Mouse (Mus musculus): ENCODE measurements around the gene Kcnk10. TPM values are rescaled to one million over a fixed set of nuclear protein-coding genes. Genes with fewer than 3 reads are reported as not detected.

Gene Kcnk10
- total RNA-seq, 2 experiments from 2014 or later = 1.4 to 2.2 TPM

GRCm38 (mm10) chr12:98573317-98574270, 4.5 kb downstream of the Kcnk10 start:
- DNase-seq (ENCODE audit: low spot score in 2 of 2) = no peak

- DNase-seq (ENCODE audit: low spot score in 2 of 2) = no peak
Measured at GRCm38 (mm10) chr12:98571896-98572680, 6.0 kb downstream of the Kcnk10 start.

- DNase-seq (ENCODE audit: low spot score in 2 of 2) = no peak
Measured at GRCm38 (mm10) chr12:98569380-98569779, 8.7 kb downstream of the Kcnk10 start.

DNA sequence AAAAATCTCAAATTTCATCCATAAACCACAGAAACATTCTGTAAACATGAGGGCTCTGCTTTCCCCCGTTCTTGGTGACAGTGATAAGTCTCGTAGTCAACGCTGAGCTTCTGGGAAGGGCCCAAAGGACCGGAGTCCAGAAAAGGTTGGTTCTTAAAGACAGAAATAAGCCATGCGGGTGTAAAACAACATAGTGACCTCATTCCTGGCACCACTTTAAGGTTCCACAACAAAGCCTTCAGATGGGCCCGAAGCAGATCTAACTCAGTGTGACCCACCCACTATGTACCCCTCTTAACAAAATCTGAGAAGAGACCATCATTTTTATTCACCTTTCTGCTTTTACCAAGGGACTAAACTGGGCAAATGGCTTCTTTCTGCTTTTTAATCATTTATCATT, 10.2 kb downstream of the Kcnk10 start:
- DNase-seq (ENCODE audit: low spot score in 2 of 2) = no peak

- no peak for DNase-seq (ENCODE audit: low spot score in 2 of 2)
Measured at GRCm38 (mm10) chr12:98564383-98564782, 13.7 kb downstream of the Kcnk10 start.

GRCm38 (mm10) chr12:98563261-98563660, 14.8 kb downstream of the Kcnk10 start:
- DNase-seq (ENCODE audit: low spot score in 2 of 2) = no peak

- no peak for DNase-seq (ENCODE audit: low spot score in 2 of 2)
Measured at GRCm38 (mm10) chr12:98562341-98562977, 15.7 kb downstream of the Kcnk10 start.

- DNase-seq (ENCODE audit: low spot score in 2 of 2) = no peak
Measured at GRCm38 (mm10) chr12:98560038-98560437, 18.1 kb downstream of the Kcnk10 start.

DNA sequence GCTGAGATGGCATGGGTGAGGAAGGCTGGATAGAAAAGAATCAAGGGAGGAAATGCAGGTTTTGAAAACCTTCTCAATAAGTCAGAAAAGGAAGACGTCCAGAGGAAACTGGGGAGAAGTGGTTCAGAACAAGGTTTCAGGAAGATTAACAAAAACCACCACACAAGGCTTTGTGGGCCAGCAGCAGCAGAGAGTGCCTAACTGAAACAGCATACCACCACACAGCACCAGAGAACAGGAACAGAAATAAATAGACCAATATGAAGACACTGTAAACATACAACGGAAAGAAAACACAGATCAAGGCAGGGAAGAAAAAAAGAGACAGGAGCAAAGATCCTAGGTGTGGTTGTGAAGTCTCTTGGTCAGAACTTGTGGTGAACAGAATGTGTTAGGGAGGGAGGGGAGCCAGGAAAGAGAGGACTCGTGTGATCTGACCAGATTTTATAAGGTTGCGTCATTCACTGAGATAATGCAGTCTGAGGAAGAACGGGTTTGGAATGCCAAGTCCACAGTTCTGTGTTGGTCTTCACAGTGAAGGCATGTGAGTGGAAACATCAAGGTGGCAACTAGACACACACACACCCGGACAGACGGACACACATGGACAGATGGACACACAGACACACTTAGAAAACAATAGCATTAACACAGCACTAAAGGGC, 21.0 kb downstream of the Kcnk10 start:
- DNase-seq (ENCODE audit: low spot score in 2 of 2) = no peak

DNA sequence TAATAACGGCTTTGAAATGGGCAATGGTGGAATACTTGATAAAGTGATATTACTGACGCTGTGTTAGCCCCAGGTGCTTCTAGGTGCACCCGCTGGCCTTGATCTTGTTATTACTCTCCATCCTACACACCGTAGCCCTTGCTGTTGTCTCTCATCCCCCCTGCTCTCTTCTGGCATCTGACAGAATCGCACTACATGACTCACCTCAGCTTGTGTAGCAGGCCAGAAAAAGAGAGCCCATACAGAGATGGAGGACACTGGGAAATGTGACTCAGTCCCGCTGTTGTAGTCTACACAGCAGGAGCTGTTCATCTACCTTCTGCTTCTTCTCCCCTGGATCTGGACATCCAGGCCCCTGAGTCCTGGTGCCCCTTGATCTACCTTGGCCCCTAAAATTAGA, 28.1 kb downstream of the Kcnk10 start:
- DNase-seq (ENCODE audit: low spot score in 2 of 2) = no peak

DNA sequence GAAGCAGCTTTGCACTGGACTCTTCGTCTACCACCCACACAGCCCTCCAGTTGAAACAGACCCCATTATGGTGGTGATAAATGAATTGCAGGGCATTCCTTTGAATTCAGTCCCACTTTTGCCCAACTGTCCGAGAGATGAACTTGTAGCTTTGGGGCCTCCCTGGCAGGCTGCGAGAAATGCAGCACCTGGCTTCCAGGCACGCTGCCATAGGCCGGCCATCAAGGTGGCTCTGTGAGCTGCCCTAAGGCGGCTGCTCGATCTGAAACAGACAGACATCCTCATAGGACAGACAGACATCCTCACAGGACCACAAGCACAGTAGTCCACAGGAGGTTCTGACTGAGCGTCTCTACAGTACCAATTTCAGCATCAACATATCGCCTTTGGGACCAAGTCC, 30.0 kb downstream of the Kcnk10 start:
- no peak for DNase-seq (ENCODE audit: low spot score in 2 of 2)

DNA sequence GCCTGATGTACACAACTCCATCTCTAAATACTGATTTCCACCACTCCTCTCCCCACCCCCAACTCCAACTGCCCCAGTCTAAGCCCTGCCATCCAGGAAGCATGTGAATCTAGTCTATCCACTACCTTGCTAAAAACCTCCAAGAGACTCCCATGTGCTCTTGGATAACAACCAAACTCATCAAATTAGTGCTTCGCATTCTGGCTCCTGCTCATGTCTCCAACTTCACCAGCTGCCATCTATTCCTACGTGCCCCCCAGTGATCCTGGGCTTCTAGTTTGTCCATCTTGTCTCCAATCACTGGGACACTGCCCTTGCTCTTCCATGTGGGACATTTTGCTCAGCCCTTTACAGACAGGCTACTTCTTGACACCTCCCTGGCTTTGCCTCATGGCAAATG, 32.2 kb downstream of the Kcnk10 start:
- no peak for DNase-seq (ENCODE audit: low spot score in 2 of 2)

DNA sequence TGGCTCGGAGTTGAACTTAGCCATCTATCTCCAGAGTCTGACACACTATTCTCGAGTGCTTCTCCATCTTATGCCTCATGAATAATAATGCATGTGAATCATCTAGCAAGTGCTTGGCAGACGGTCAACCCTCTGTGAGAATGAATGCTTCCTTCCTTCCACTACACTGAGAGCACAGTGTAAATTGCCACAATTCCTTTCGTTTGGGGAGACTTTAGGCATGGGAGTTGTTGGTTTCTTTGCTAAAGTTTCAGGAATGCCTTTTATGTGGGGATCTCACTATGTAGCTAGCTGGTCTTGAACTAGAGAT, 32.9 kb downstream of the Kcnk10 start:
- no peak for DNase-seq (ENCODE audit: low spot score in 2 of 2)

DNA sequence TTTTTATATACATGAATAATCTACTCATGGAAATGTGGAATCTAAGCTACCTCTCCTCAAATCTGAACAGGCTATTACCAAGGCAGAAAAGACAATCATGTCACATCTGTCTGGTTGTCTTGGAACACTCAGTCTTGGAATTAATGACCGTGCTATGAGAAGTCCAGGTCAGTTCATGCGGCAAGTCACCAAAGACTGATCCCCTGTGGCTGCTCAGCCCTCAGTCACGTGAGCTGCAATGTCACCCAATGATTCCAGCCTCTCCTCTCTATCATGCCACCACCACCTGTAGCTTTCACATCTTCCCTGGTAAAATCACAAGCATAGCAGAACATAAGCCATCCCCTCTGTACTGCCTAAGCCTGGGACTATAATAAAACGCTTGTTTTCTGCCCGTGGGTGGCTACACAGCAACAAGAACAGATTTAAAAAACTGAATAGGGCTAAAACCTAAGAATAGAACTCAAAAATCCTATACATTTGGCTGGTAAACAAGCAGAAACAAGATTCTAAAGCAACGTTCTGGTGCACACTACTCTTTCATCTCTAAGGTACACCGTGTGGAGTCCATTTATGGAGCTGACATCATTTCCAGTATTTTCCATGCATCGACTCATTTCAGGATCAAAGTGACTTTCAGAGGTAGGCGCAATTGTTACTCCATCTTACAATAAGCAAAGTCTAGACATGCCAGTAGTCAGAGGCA, 33.4 kb downstream of the Kcnk10 start:
- no peak for DNase-seq (ENCODE audit: low spot score in 2 of 2)

DNA sequence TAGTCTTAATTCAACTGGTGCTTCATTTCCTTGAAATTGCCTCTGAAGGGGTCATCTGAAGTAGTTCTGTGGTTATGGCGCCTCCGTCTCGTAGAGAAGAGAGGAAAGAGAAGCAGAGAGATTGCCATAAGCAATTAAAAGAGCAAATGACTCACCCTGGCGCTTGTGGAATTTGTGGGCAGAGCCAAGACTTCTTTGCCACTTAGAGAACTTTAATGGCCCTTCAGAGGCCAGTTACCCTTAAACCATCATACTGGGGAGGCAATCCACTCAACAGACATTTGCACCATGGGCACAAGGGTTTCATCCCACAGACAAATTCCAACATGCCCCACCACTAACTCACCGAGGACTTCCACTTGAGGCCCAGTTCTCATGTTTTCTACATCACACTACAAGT, 41.4 kb downstream of the Kcnk10 start:
- no peak for DNase-seq (ENCODE audit: low spot score in 2 of 2)

- no peak for DNase-seq (ENCODE audit: low spot score in 2 of 2)
Measured at GRCm38 (mm10) chr12:98536036-98536435, 42.1 kb downstream of the Kcnk10 start.

- DNase-seq (ENCODE audit: low spot score in 2 of 2) = no peak
Measured at GRCm38 (mm10) chr12:98535494-98535901, 42.6 kb downstream of the Kcnk10 start.

DNA sequence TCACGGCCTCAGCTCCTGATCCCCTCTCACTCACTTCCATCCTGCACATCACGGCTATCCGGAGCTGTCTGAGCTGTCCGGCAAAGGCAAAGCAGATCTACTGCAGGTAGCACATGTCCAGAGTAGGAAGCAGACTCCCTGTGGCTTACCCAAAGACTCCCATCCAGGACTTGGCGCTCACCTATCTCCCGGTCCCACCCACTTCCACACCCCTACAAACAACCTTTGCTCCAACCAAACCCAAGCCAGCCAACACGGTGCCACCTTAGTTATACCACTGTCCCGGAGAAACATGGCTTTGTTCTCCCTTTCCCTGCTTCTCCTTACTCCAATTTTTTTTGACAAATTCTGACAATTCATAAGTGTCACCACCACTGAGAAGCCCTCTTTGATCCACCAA, 49.5 kb downstream of the Kcnk10 start:
- no peak for DNase-seq (ENCODE audit: low spot score in 2 of 2)

DNA sequence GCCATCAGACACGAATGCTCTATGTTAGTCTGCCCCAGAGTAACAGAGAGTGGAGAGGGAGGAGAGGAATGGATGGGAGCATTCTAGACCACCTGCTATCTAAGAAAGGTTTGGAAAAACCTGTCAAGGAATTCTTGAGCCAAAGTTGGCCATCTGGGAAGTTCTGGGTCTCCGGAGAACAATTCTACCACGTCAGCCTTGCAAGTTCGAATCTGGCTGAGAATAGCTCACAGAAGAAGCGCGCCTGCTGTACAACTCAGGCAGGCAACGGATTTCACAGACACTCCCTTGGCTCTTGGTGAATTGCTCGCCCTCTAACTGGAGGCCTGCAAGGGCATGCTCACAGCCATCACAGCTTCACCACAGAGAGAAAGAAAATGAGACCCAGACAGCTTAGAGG, 52.7 kb downstream of the Kcnk10 start:
- no peak for DNase-seq (ENCODE audit: low spot score in 2 of 2)
